Mouse (Mus musculus): ENCODE results near the gene Plekhb2.

DNA sequence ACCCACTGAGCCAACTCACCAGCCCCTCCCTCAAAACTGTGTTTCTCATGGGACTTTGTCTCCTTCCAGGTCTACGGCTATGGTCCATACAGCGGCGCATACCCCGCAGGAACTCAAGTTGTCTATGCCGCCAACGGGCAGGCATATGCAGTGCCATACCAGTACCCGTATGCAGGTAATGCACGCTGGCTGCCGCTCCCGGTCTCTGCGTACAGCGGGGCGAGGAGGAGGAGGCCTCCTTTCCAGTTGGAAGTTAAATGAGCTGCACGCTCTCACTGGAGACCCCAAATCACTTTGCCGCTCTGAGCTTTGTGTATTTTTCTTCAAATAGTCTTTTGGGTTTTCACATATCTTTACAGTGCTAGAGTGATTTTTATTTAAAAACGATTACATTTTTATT, 19.5 kb downstream of the Plekhb2 start:
- TF ChIP-seq CTCF (IDR thresholded peaks at IDR 0.05; ENCODE audit: low read depth, low read length) (no peak), POLR2A (IDR thresholded peaks at IDR 0.05; ENCODE audit: borderline replicate concordance, low read depth, low read length) (no peak)

All from bone marrow macrophage, adult 2 months (primary cell).